ENCODE assay signal across 22 mouse cellular contexts in genomic region chr17:27128189-27128588, GRCm38 (mm10). TPM values are rescaled to one million over a fixed set of nuclear protein-coding genes. Genes with fewer than 3 reads are reported as not detected.
"Had no signal": no experiment of that assay in that cellular context is flagged by ENCODE, and none has a peak within 500 bp of the region (broad histone marks: within the 10 kb centered on the region; RNA-seq: fewer than 3 reads in every experiment).

No protein-coding gene starts in this region.

- H3K36me3 ChIP-seq: midbrain, embryonic 15.5 days had no signal

- H3K4me2 ChIP-seq: liver, embryonic 13.5 days; midbrain, embryonic 12.5 days; midbrain, embryonic 15.5 days; neural tube, embryonic 12.5 days; stomach, embryonic 15.5 days had no signal

- H3K4me3 ChIP-seq: left cerebral cortex, adult 2 months; liver, embryonic 13.5 days; midbrain, embryonic 12.5 days; midbrain, embryonic 15.5 days; neural tube, embryonic 12.5 days; stomach, embryonic 15.5 days had no signal

- H3K27me3 ChIP-seq: liver, embryonic 13.5 days; midbrain, embryonic 15.5 days; neural tube, embryonic 12.5 days; stomach, embryonic 15.5 days had no signal

- DNase-seq: kidney, adult 18-20 months; kidney, adult 9 months; kidney, postnatal 25 days; layer of hippocampus, postnatal 36 days; liver, embryonic 13.5 days; lung, adult 2 months; lung, postnatal 14 days; lung, postnatal 4 days; retina, postnatal 1 day; right cerebral cortex, postnatal 25 days; spleen, adult 18-20 months; thymus, postnatal 25 days had no signal

RNA-seq across cellular contexts. Expression of gene Ip6k3, which starts 39.4 kb away (rescaled TPM):
- total RNA-seq: layer of hippocampus, postnatal 10 days; liver, adult 2 months; megakaryocyte progenitor cell, adult 5-6 weeks; megakaryocyte-erythroid progenitor cell, adult 5-6 weeks; neutrophil, adult 5-6 weeks had no signal
- polyA plus RNA-seq: liver, adult 2 months had no signal
